Mouse (Mus musculus): Measurements from ENCODE around the gene Ddah1.

The Ddah1 gene

DNA sequence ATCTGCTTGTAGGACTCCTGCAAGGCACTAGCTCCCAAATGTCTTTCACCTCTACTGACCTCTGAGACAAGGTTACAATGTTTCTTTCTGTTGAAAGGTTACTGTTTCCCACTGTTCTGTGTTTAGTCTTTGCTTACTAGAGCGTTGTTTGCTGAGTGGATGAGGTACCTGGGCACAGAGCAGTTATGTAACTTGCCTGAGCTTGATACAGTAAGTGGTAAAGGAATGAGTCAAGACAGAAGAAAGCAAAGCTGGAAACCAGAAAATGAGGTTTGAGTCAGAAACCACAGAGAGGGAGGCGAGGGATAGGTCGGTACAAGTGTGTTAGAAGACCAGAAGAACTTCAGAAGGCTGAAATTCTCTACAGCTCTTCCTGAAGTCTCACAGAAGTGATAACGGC is 158.4 kb downstream of the Ddah1 start:
- DNase-seq, result no peak

- no peak for DNase-seq
These were observed 163.8 kb downstream of the Ddah1 start, which contains the start of gene Bcl10 for GRCm38 (mm10) chr3:145922019-145922854. Gene Bcl10 (plus strand): TSS chr3:145922804.

DNA sequence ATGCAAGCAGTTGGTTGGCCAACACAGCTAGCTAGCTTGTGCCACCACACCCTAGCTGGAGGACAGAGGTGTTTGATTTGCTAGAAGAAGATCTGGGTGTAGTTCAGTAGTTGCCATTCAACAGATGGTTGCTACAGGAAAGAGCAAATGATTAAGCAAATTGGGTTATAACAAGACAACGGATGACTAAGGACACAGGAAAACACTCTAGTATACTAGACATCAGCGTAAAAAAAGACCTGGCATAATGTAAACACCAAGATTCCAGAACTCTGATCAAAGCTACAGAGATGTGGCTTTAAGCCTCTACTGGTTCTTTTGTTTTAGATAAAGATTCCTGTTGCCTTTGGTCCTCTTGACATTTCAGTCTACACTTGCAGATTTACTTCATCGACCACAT is 164.5 kb downstream of the Ddah1 start:
- DNase-seq, result no peak

GRCm38 (mm10) chr3:145923874-145924577 is 165.6 kb downstream of the Ddah1 start:
- peak; percentile 99 to 100 for DNase-seq

GRCm38 (mm10) chr3:145924649-145925337 is 166.3 kb downstream of the Ddah1 start:
- DNase-seq, result no peak

- no peak for DNase-seq
These were observed 167.0 kb downstream of the Ddah1 start for GRCm38 (mm10) chr3:145925506-145925905.

- DNase-seq, result no peak
These were observed 171.3 kb downstream of the Ddah1 start for GRCm38 (mm10) chr3:145929525-145930400.

DNA sequence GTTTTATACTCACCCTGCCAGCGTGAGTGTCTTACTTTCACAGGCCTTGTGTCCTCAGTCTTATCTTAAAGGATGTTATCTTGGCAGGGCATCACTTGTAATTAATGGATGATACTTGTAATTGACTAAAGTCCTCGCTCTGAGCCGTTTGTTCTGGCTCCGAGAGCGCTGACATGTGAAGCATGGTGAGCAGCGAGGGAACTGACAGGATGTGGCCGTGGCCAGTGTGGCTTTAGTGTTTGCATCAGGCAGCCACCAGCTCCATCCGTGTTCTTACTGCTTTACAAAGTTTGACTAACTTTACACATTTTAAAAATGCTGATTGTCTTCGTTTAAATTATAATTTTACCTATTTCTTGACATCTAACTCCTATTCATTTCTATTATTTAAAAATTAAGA is 175.4 kb downstream of the Ddah1 start:
- no peak for DNase-seq

DNA sequence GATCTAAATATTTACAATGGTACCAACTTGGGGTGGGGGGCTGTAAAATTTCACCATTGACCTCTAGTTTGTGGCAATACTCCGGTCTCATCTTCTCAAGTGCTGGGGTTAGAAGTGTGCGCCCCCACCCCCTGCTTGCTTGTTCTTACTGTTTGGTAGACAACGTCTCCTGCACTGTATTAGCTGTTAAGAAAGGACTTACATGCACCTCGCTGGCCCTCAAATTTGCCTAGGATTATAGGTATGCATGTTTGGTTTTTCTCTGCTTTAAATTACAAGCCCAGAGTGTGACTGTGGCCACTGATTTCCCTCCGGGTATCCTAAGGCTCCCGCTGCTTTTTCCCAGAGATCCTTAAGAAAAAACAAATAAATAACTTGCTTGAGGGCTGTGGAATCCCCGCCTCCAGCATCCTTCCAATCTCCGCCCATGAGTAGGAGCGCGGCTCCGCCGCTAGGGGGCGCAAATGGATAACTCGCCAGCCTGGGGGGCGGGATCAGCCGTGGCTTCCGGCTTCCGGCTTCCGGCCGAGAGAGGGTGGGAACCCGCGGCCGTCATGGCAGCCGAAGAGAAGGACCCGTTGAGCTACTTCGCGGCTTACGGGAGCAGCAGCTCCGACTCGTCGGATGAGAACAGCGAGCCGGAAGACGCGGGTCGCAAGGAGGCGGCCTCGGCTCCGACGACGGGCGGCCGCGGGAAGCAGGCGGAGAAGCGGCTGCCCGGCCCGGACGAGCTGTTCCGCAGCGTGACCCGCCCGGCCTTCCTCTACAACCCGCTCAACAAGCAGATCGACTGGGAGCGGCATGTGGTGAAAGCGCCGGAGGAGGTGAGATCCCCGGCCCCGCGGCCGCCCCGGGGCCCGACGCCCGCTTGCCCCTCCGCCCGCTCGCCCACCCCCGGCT is 179.3 kb downstream of the Ddah1 start, which contains the start of gene 2410004B18Rik:
TSS of gene 2410004B18Rik (plus strand) at position 510 of the 900 bp plus-strand sequence.
- DNase-seq, result peak; percentile 88 to 89

DNA sequence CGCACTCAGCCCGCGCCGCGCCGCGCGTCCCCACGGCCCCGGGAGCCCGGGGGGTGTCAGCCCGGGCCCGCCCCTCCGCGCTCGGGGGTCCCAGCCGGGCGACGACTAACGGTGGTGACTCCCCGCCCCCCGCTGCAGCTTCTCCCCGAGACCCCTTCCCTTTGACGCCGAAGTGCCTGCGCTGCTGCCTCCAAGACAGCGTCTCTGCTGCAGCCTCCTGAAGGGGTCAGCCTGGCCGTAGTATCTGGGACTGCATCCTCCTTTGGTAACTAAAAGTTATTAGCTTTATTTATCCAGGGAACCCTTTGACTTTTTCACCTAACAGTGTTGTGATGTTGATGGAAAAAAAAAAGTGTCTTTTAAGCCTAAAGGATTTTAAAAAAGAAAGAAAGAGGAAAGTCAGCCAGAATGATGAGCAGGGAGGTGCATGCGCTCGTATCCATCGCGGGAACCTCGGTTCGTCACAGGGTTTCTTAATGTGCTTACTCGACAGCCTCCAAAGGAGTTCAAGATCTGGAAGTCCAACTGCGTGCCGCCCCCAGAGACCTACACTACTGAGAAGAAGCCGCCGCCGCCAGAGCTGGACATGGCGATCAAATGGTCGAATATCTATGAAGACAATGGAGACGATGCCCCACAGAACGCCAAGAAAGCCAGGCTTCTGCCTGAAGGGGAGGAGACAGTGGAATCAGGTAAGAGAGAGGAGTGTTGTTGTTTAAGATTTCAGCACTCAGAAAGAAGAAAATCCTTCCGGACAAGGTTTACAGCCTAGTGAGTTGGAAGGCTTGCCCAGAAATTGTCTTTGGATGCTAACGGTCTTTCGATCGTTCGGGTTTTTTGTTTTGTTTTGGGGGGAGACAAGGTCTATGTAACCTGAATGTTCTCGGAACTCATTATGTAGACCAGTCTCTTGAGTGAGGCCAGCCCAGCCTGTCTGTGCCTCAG is 180.2 kb downstream of the Ddah1 start:
- peak in 1 of 2 experiments; percentile 57 for DNase-seq

- DNase-seq, result no peak
These were observed 180.9 kb downstream of the Ddah1 start for GRCm38 (mm10) chr3:145939402-145939801.

DNA sequence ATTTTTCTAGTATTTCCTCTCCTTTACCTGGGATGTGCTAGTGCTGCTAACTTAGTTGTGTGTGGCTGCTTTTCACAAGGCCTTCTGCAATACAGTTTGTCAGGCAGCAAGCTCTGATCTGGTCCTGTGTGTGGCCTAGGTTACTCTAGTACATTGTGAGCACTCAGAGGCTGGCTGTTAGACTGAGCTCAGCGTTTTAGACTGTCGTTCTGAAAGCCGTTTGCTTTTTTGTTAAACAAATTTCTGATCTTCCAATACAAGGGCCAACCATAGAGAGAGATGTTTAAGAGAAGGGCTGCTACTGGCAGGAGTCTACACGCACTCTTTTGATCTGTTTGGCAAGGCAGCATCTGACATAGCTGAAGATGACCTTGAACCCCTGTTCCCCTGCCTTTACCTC is 181.5 kb downstream of the Ddah1 start:
- no peak for DNase-seq

- DNase-seq, result peak; percentile 47 to 55
These were observed 183.5 kb downstream of the Ddah1 start for GRCm38 (mm10) chr3:145941971-145942370.
